Mouse (Mus musculus): Measurements from ENCODE around the gene Plppr2. TPM values are rescaled to one million over a fixed set of nuclear protein-coding genes. Genes with fewer than 3 reads are reported as not detected.

Plppr2 gene
- 75.3 and 142 TPM in 2 replicates for polyA plus RNA-seq (2021; fragmentation: Nextera tagmentation)
- long read RNA-seq, experiment 1, transcript Plppr2-201 (10 exons, 2,626 nt) = major isoform, 140 of 322 reads
- long read RNA-seq, experiment 1, partial matches to known transcripts = 61 of 322 reads
- long read RNA-seq, experiment 1, other reads (novel, unspliced or antisense) = 120 of 322 reads
- long read RNA-seq, experiment 2, transcript Plppr2-201 (10 exons, 2,626 nt) = major isoform, 12 of 65 reads
- long read RNA-seq, experiment 2, partial matches to known transcripts = 30 of 65 reads
- long read RNA-seq, experiment 2, other reads (novel, unspliced or antisense) = 23 of 65 reads

GRCm38 (mm10) chr9:21936692-21937570 lies at the start of gene Plppr2:
Gene Plppr2 (plus strand): TSS chr9:21937033.

GRCm38 (mm10) chr9:21918035-21918592 lies 18.7 kb upstream of the Plppr2 start, which contains the start of gene Rab3d:
Gene Rab3d (minus strand): TSS chr9:21918192.

GRCm38 (mm10) chr9:21927208-21927753 lies 9.6 kb upstream of the Plppr2 start, which contains the start of the genes Ccdc159 and Tmem205:
Gene Ccdc159 (plus strand): TSS chr9:21927471.
Gene Tmem205 (minus strand): TSS chr9:21927556.

GRCm38 (mm10) chr9:21955570-21956281 lies 18.9 kb downstream of the Plppr2 start, which contains the start of gene Swsap1:
Gene Swsap1 (plus strand): TSS chr9:21955755.

GRCm38 (mm10) chr9:21963417-21963816 lies 26.6 kb downstream of the Plppr2 start, which contains the start of gene Epor:
Gene Epor (minus strand): TSS chr9:21963506.

GRCm38 (mm10) chr9:21989230-21990110 lies 52.6 kb downstream of the Plppr2 start, which contains the start of gene Rgl3:
Gene Rgl3 (minus strand): TSS chr9:21989446.

Other genes starting within 250 kb of the Plppr2 start
- gene Ldlr, start 213.6 kb upstream of the Plppr2 start, polyA plus RNA-seq (2021; fragmentation: Nextera tagmentation) = 4.4 and 5.9 TPM in 2 replicates
- 4.0 and 4.3 TPM in 2 replicates for gene Spc24, start 176.7 kb upstream of the Plppr2 start, polyA plus RNA-seq (2021; fragmentation: Nextera tagmentation)
- 1.4 and 1.9 TPM in 2 replicates for gene Kank2, start 138.3 kb upstream of the Plppr2 start, polyA plus RNA-seq (2021; fragmentation: Nextera tagmentation)
- not detected in 2 replicates for gene Angptl8, start 101.5 kb upstream of the Plppr2 start, polyA plus RNA-seq (2021; fragmentation: Nextera tagmentation)
- 3.2 and 3.9 TPM in 2 replicates for gene Dock6, start 84.4 kb upstream of the Plppr2 start, polyA plus RNA-seq (2021; fragmentation: Nextera tagmentation)
- 6.7 and 6.8 TPM in 2 replicates for gene Rab3d, start 18.8 kb upstream of the Plppr2 start, polyA plus RNA-seq (2021; fragmentation: Nextera tagmentation)
- gene Ccdc159, start 9.6 kb upstream of the Plppr2 start, polyA plus RNA-seq (2021; fragmentation: Nextera tagmentation) = 8.4 and 9.2 TPM in 2 replicates
- gene Tmem205, start 9.5 kb upstream of the Plppr2 start, polyA plus RNA-seq (2021; fragmentation: Nextera tagmentation) = 87.3 and 88.2 TPM in 2 replicates
- 6.2 and 17.7 TPM in 2 replicates for gene Swsap1, start 18.7 kb downstream of the Plppr2 start, polyA plus RNA-seq (2021; fragmentation: Nextera tagmentation)
- 16.7 and 18.2 TPM in 2 replicates for gene Epor, start 26.5 kb downstream of the Plppr2 start, polyA plus RNA-seq (2021; fragmentation: Nextera tagmentation)
- 1.0 and 1.5 TPM in 2 replicates for gene Rgl3, start 52.4 kb downstream of the Plppr2 start, polyA plus RNA-seq (2021; fragmentation: Nextera tagmentation)
- 2.7 TPM in 2 replicates for gene Ccdc151, start 65.6 kb downstream of the Plppr2 start, polyA plus RNA-seq (2021; fragmentation: Nextera tagmentation)
- gene Prkcsh, start 65.8 kb downstream of the Plppr2 start, polyA plus RNA-seq (2021; fragmentation: Nextera tagmentation) = 24.2 and 25.2 TPM in 2 replicates
- gene Elavl3, start 115.0 kb downstream of the Plppr2 start, polyA plus RNA-seq (2021; fragmentation: Nextera tagmentation) = 21.2 and 23.5 TPM in 2 replicates
- not detected in 2 replicates for gene Gm49318, start 134.2 kb downstream of the Plppr2 start, polyA plus RNA-seq (2021; fragmentation: Nextera tagmentation)
- gene Zfp653, start 134.3 kb downstream of the Plppr2 start, polyA plus RNA-seq (2021; fragmentation: Nextera tagmentation) = 3.5 and 4.6 TPM in 2 replicates
- gene Ecsit, start 148.4 kb downstream of the Plppr2 start, polyA plus RNA-seq (2021; fragmentation: Nextera tagmentation) = 51.1 and 51.8 TPM in 2 replicates
- gene Cnn1, start 162.2 kb downstream of the Plppr2 start, polyA plus RNA-seq (2021; fragmentation: Nextera tagmentation) = 0.49 and 0.67 TPM in 2 replicates
- 175 and 193 TPM in 2 replicates for gene Elof1, start 180.1 kb downstream of the Plppr2 start, polyA plus RNA-seq (2021; fragmentation: Nextera tagmentation)
- 0.21 and 0.39 TPM in 2 replicates for gene Acp5, start 198.7 kb downstream of the Plppr2 start, polyA plus RNA-seq (2021; fragmentation: Nextera tagmentation)
- 173 and 183 TPM in 2 replicates for gene Pigyl, start 219.8 kb downstream of the Plppr2 start, polyA plus RNA-seq (2021; fragmentation: Nextera tagmentation)